Mouse (Mus musculus) stomach, postnatal 0 days (tissue): ENCODE data around the gene Abcg1.

Source experiments
- CTCF ChIP-seq: IDR thresholded peaks from 2 replicates; pipeline ENCODE4 v1.5.1; 2016; ENCODE audit warnings: antibody characterized with exemption, low read depth, mild to moderate bottlenecking, moderate library complexity
- EP300 ChIP-seq: optimal IDR thresholded peaks from 2 replicates; pipeline ENCODE3; 2016; ENCODE audit warnings: antibody characterized with exemption

- TF ChIP-seq EP300 (no peak), CTCF (no peak)
Measured at GRCm38 (mm10) chr17:31075471-31075870, 18.0 kb downstream of the Abcg1 start.
